Mouse (Mus musculus) skeletal muscle tissue, adult 2 months (tissue): ENCODE measurements around the gene Cdh13.

Experiments used
- DNase-seq: peaks from one replicate; pipeline ENCODE4 v3.0.0-alpha.2; 2012; ENCODE audit warnings: low read depth, low spot score

Cdh13 gene

GRCm38 (mm10) chr8:118916513-118916912, 633.0 kb downstream of the Cdh13 start:
- no peak for DNase-seq

- DNase-seq = no peak
Observed at GRCm38 (mm10) chr8:118937412-118937811, 653.9 kb downstream of the Cdh13 start.

- no peak for DNase-seq
Observed at GRCm38 (mm10) chr8:118938025-118938424, 654.5 kb downstream of the Cdh13 start.

GRCm38 (mm10) chr8:118951766-118952741, 668.5 kb downstream of the Cdh13 start:
- DNase-seq = no peak

- DNase-seq = no peak
Observed at GRCm38 (mm10) chr8:118956109-118956508, 672.6 kb downstream of the Cdh13 start.

- no peak for DNase-seq
Observed at GRCm38 (mm10) chr8:118961877-118962545, 678.5 kb downstream of the Cdh13 start.

- DNase-seq = no peak
Observed at GRCm38 (mm10) chr8:118965101-118965840, 681.7 kb downstream of the Cdh13 start.

- no peak for DNase-seq
Observed at GRCm38 (mm10) chr8:118968896-118969295, 685.4 kb downstream of the Cdh13 start.

GRCm38 (mm10) chr8:118979800-118980199, 696.3 kb downstream of the Cdh13 start:
- DNase-seq = no peak

- no peak for DNase-seq
Observed at GRCm38 (mm10) chr8:118983724-118984123, 700.2 kb downstream of the Cdh13 start.

- no peak for DNase-seq
Observed at GRCm38 (mm10) chr8:118986796-118987195, 703.3 kb downstream of the Cdh13 start.

GRCm38 (mm10) chr8:118995641-118996188, 712.2 kb downstream of the Cdh13 start:
- DNase-seq = no peak

GRCm38 (mm10) chr8:119000595-119000994, 717.1 kb downstream of the Cdh13 start:
- no peak for DNase-seq

GRCm38 (mm10) chr8:119004821-119005220, 721.3 kb downstream of the Cdh13 start:
- DNase-seq = no peak

GRCm38 (mm10) chr8:119018675-119019074, 735.1 kb downstream of the Cdh13 start:
- DNase-seq = no peak

- peak; percentile 17 for DNase-seq
Observed at GRCm38 (mm10) chr8:119020781-119021180, 737.2 kb downstream of the Cdh13 start.

- no peak for DNase-seq
Observed at GRCm38 (mm10) chr8:119021478-119021877, 737.9 kb downstream of the Cdh13 start.

- DNase-seq = no peak
Observed at GRCm38 (mm10) chr8:119022301-119022870, 738.9 kb downstream of the Cdh13 start.

GRCm38 (mm10) chr8:119033398-119033797, 749.9 kb downstream of the Cdh13 start:
- DNase-seq = no peak

GRCm38 (mm10) chr8:119034037-119034436, 750.5 kb downstream of the Cdh13 start:
- DNase-seq = no peak

- DNase-seq = no peak
Observed at GRCm38 (mm10) chr8:119035126-119035525, 751.6 kb downstream of the Cdh13 start.
